Mouse (Mus musculus) ES-E14 (cell line): ENCODE results near the gene 1520401A03Rik. TPM values are rescaled to one million over a fixed set of nuclear protein-coding genes. Genes with fewer than 3 reads are reported as not detected.

ENCODE experiments used
- DNase-seq: peaks from one replicate; pipeline ENCODE4 v3.0.0-alpha.2; 2013; ENCODE audit warnings: low read depth, low spot score
- H3K27ac ChIP-seq: 2 replicates; pipeline ENCODE4 v1.5.1; 2012; ENCODE audit warnings: low read depth, mild to moderate bottlenecking, low read length, moderate library complexity, mixed read lengths; ENCODE audit not compliant: poor library complexity, insufficient read depth, severe bottlenecking
- H3K36me3 ChIP-seq: 2 replicates; pipeline ENCODE4 v1.6.1; 2012; ENCODE audit warnings: mild to moderate bottlenecking, low read length, moderate library complexity, mixed read lengths; ENCODE audit not compliant: control insufficient read depth, poor library complexity, insufficient read depth, severe bottlenecking
- H3K4me1 ChIP-seq, 2 experiments: fragments of 150-350 bp in 1 of 2; sonication (generic) in 1 of 2; 2 replicates each; pipeline ENCODE4 v1.6.1; 2012; ENCODE audit warnings: low read length in 2 of 2, mild to moderate bottlenecking in 1 of 2, mixed read lengths in 1 of 2; ENCODE audit not compliant: control insufficient read depth in 2 of 2, insufficient read depth in 2 of 2, poor library complexity in 1 of 2
- H3K4me3 ChIP-seq, 2 experiments: fragments of 150-350 bp in 1 of 2; sonication (generic) in 1 of 2; 2 replicates each; pipeline ENCODE4 v1.5.1; 2012; ENCODE audit warnings: low read length in 2 of 2, low read depth in 1 of 2, mild to moderate bottlenecking in 1 of 2, mixed read lengths in 1 of 2; ENCODE audit not compliant: insufficient read depth in 1 of 2, poor library complexity in 1 of 2, severe bottlenecking in 1 of 2
- H3K9ac ChIP-seq: 2 replicates; pipeline ENCODE4 v1.6.1; 2012; ENCODE audit warnings: low read depth, mild to moderate bottlenecking, low read length, mixed read lengths; ENCODE audit not compliant: poor library complexity, insufficient read depth, severe bottlenecking
- H3K9me3 ChIP-seq: fragments of 150-350 bp; sonication (generic); 2 replicates; pipeline ENCODE4 v1.6.1; 2012; ENCODE audit warnings: low read depth, mild to moderate bottlenecking, low read length; ENCODE audit not compliant: control insufficient read depth, insufficient read depth
- CHD2 ChIP-seq: IDR thresholded peaks from 2 replicates; pipeline ENCODE4 v1.6.1; 2014; ENCODE audit warnings: mild to moderate bottlenecking, low read depth, low read length, inconsistent platforms
- HCFC1 ChIP-seq: IDR thresholded peaks from 2 replicates; pipeline ENCODE4 v1.6.1; 2012; ENCODE audit warnings: low read length, inconsistent platforms, borderline replicate concordance; ENCODE audit not compliant: insufficient read depth
- MAFK ChIP-seq: IDR thresholded peaks from 2 replicates; pipeline ENCODE4 v1.6.1; 2014; ENCODE audit warnings: mild to moderate bottlenecking, low read depth, low read length, inconsistent platforms; ENCODE audit not compliant: insufficient read depth
- ZC3H11A ChIP-seq: IDR thresholded peaks from 2 replicates; pipeline ENCODE4 v1.6.1; 2012; ENCODE audit warnings: low read depth, mild to moderate bottlenecking, inconsistent platforms, low read length, borderline replicate concordance
- ZNF384 ChIP-seq: IDR thresholded peaks from 2 replicates; pipeline ENCODE4 v1.6.1; 2012; ENCODE audit warnings: low read depth, low read length, inconsistent platforms
- in situ Hi-C, 2 experiments: fragments of 600-800 bp; cut with MboI; formaldehyde crosslinking; loops; one replicate each; pipeline ENCODE4 v1.15.1; 2025; ENCODE audit warnings: low sequenced_read_pairs in 2 of 2, inconsistent platforms in 1 of 2; ENCODE audit not compliant: unreplicated experiment in 2 of 2
- total RNA-seq: library from RNA; depleted of rRNA; stranded (reverse); fragments of 300-350 nt; gene quantifications from 2 replicates; pipeline ENCODE4 v1.2.3, GENCODE M21; 2012

Gene 1520401A03Rik
- total RNA-seq, 1 experiment = 0.04 TPM

- H3K27ac ChIP-seq = no peak overlapping the region
- no peak for DNase-seq
- peak overlapping the region; percentile 66 to 80 for H3K4me3 ChIP-seq
- no peaks in the 10 kb centered on the region for H3K9me3 ChIP-seq
- H3K9ac ChIP-seq = peak overlapping the region; percentile 45
- in situ Hi-C loops = no loop called here
- peak; percentile 19; the same call in 1 of the 2 replicates for TF ChIP-seq CHD2
- no peak for TF ChIP-seq ZNF384
- no peak for TF ChIP-seq MAFK
- TF ChIP-seq HCFC1 = no peak
- no peak for TF ChIP-seq ZC3H11A
- peaks cover 0 to 12% of the 10 kb centered on the region in 2 experiments; a peak in 1 of 4 replicates for H3K4me1 ChIP-seq
- H3K36me3 ChIP-seq = peaks cover 4% of the 10 kb centered on the region; the same call in 1 of the 2 replicates
Observed at GRCm38 (mm10) chr17:23739202-23740135, 16.9 kb upstream of the 1520401A03Rik start.

GRCm38 (mm10) chr17:23738836-23739201 is 16.2 kb upstream of the 1520401A03Rik start:
- Histone ChIP-seq H3K9ac (no peak overlapping the region), H3K4me1 (peaks cover 0 to 12% of the 10 kb centered on the region in 2 experiments; a peak in 1 of 4 replicates)
- no peak for DNase-seq

GRCm38 (mm10) chr17:23737493-23738445 is 15.2 kb upstream of the 1520401A03Rik start:
- in situ Hi-C loops = no loop called here
- Histone ChIP-seq H3K36me3 (peaks cover 6% of the 10 kb centered on the region; the same call in 1 of the 2 replicates), H3K4me1 (peaks cover 0 to 12% of the 10 kb centered on the region in 2 experiments; a peak in 1 of 4 replicates), H3K4me3 (no peak overlapping the region), H3K9ac (no peak overlapping the region), H3K27ac (no peak overlapping the region), H3K9me3 (no peaks in the 10 kb centered on the region)
- TF ChIP-seq MAFK (0 out of 2 replicates have a peak, but pooled peaks have one; percentile 9), ZC3H11A (no peak), HCFC1 (no peak)
- no peak for DNase-seq

More at GRCm38 (mm10) chr17:23738836-23739201, 16.2 kb upstream of the 1520401A03Rik start:
- Histone ChIP-seq H3K27ac (no peak overlapping the region), H3K4me3 (peak overlapping the region in 1 of 2 experiments; percentile 80; a peak in 2 of 4 replicates), H3K36me3 (peaks cover 6% of the 10 kb centered on the region; the same call in 1 of the 2 replicates), H3K9me3 (no peaks in the 10 kb centered on the region)
- TF ChIP-seq CHD2 (no peak), MAFK (no peak), ZC3H11A (no peak), HCFC1 (no peak), ZNF384 (no peak)
- in situ Hi-C loops = no loop called here

- in situ Hi-C loops = no loop called here
- DNase-seq = no peak
- Histone ChIP-seq H3K4me1 (peaks cover 0 to 7% of the 10 kb centered on the region in 2 experiments; a peak in 1 of 4 replicates), H3K4me3 (no peak overlapping the region), H3K27ac (no peak overlapping the region), H3K9me3 (no peaks in the 10 kb centered on the region), H3K9ac (no peak overlapping the region), H3K36me3 (peaks cover 10% of the 10 kb centered on the region; the same call in 1 of the 2 replicates)
- TF ChIP-seq ZNF384 = no peak
- no peak for TF ChIP-seq MAFK
- TF ChIP-seq HCFC1 = no peak
- TF ChIP-seq CHD2 = no peak
- no peak for TF ChIP-seq ZC3H11A
Observed at GRCm38 (mm10) chr17:23734341-23734740, 11.8 kb upstream of the 1520401A03Rik start.
